ENCODE assay signal across 26 mouse cellular contexts in the genomic region with DNA sequence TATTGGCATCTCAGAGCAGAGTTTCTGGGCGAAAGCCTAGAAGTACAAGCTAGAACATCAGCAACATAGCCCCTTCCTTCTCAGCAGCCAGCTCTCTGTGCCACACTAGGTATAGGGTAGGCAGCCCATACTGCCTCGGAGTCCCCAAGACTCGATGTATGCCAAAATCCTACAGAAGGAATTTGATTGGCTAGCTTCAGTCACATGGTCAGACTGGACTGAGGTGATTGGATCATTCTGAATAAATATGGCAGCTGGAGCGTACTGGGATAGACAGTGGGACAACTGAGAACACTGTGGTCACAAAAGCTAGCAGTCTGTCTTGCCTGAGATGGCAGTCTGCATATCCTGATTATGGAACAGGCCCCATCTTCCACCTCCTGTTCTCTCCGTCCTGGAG. TPM values are rescaled to one million over a fixed set of nuclear protein-coding genes. Genes with fewer than 3 reads are reported as not detected.
"Had no signal": no experiment of that assay in that cellular context is flagged by ENCODE, and none has a peak within 500 bp of the region (broad histone marks: within the 10 kb centered on the region; RNA-seq: fewer than 3 reads in every experiment).

No protein-coding gene starts in this region.

- H3K4me2 ChIP-seq: heart, embryonic 12.5 days; hindbrain, embryonic 12.5 days; hindbrain, embryonic 14.5 days; intestine, embryonic 15.5 days; limb, embryonic 13.5 days; limb, embryonic 15.5 days; liver, embryonic 12.5 days had no signal

- H3K4me1 ChIP-seq: liver, embryonic 12.5 days had no signal

- H3K36me3 ChIP-seq: heart, embryonic 10.5 days; heart, embryonic 12.5 days; hindbrain, embryonic 10.5 days; intestine, embryonic 15.5 days; limb, embryonic 13.5 days; limb, embryonic 15.5 days; liver, embryonic 12.5 days had no signal

- DNase-seq: gastrocnemius, adult 2 months; gastrocnemius, postnatal 14 days; heart, adult 18-20 months; heart, postnatal 10 days; heart, postnatal 4 days; kidney, adult 18-20 months; kidney, adult 8-10 months; kidney, postnatal 10 days; kidney, postnatal 25 days; kidney, postnatal 4 days; left cerebral cortex, postnatal 4 days had no signal

- H3K9me3 ChIP-seq: heart, embryonic 10.5 days; heart, embryonic 12.5 days; hindbrain, embryonic 10.5 days; hindbrain, embryonic 12.5 days; intestine, embryonic 15.5 days; limb, embryonic 13.5 days; limb, embryonic 15.5 days; liver, embryonic 12.5 days had no signal

- H3K27me3 ChIP-seq: intestine, embryonic 15.5 days; limb, embryonic 15.5 days; liver, embryonic 12.5 days had no signal

- H3K4me3 ChIP-seq: gastrocnemius, adult 2 months; heart, embryonic 10.5 days; heart, embryonic 12.5 days; hindbrain, embryonic 10.5 days; hindbrain, embryonic 12.5 days; intestine, embryonic 15.5 days; layer of hippocampus, adult 2 months; left cerebral cortex, adult 2 months; limb, embryonic 13.5 days; limb, embryonic 15.5 days; liver, embryonic 12.5 days had no signal

- H3K9ac ChIP-seq: heart, embryonic 12.5 days; hindbrain, embryonic 12.5 days; hindbrain, embryonic 14.5 days; intestine, embryonic 15.5 days; limb, embryonic 13.5 days; limb, embryonic 15.5 days; liver, embryonic 12.5 days; liver, embryonic 14.5 days had no signal

- H3K27ac ChIP-seq: gastrocnemius, adult 2 months; heart, embryonic 10.5 days; hindbrain, embryonic 10.5 days; hindbrain, embryonic 12.5 days; hindbrain, embryonic 14.5 days; intestine, embryonic 15.5 days; layer of hippocampus, adult 2 months; left cerebral cortex, adult 2 months; limb, embryonic 13.5 days; limb, embryonic 15.5 days; liver, embryonic 12.5 days; liver, embryonic 14.5 days had no signal

RNA-seq across cellular contexts. Expression of a gene that starts 17.3 kb away (rescaled TPM):
- total RNA-seq: granulocyte monocyte progenitor cell, adult 5-6 weeks; liver, adult 2 months had no signal
- polyA plus RNA-seq: intestine, postnatal 0 days; liver, embryonic 12.5 days had no signal
